Mouse (Mus musculus) heart, adult 2 months (tissue): ENCODE results near the gene Tpt1. TPM values are rescaled to one million over a fixed set of nuclear protein-coding genes. Genes with fewer than 3 reads are reported as not detected.

Experiments used
- DNase-seq, 2 experiments: peaks; one replicate each; pipeline ENCODE4 v3.0.0; 2021
- H3K27ac ChIP-seq: fragments of 200-600 bp; 2 replicates; pipeline ENCODE4 v1.8.1; 2022
- H3K27me3 ChIP-seq: fragments of 200-500 bp; 2 replicates; pipeline ENCODE4 v1.6.1; 2012; ENCODE audit warnings: mild to moderate bottlenecking, low read length, inconsistent platforms, mixed read lengths; ENCODE audit not compliant: control insufficient read depth, insufficient read depth
- H3K36me3 ChIP-seq: fragments of 200-500 bp; 2 replicates; pipeline ENCODE4 v1.6.1; 2012; ENCODE audit warnings: low read length, inconsistent platforms; ENCODE audit not compliant: control insufficient read depth, insufficient read depth
- H3K4me1 ChIP-seq: fragments of 200-500 bp; 2 replicates; pipeline ENCODE4 v1.6.1; 2011; ENCODE audit warnings: low read length; ENCODE audit not compliant: control insufficient read depth, insufficient read depth
- H3K4me3 ChIP-seq: fragments of 200-600 bp; 2 replicates; pipeline ENCODE4 v1.8.1; 2022
- H3K79me2 ChIP-seq: fragments of 200-500 bp; replicated peaks from 2 replicates; pipeline ENCODE4 v1.6.1; 2012; ENCODE audit warnings: mild to moderate bottlenecking, inconsistent platforms, low read length, moderate library complexity, mixed read lengths; ENCODE audit not compliant: control insufficient read depth, insufficient read depth
- H3K9ac ChIP-seq: fragments of 200-500 bp; 2 replicates; pipeline ENCODE4 v1.6.1; 2012; ENCODE audit warnings: low read depth, mild to moderate bottlenecking, control low read depth, inconsistent platforms, low read length, mixed read lengths
- CTCF ChIP-seq: fragments of 200-600 bp; IDR thresholded peaks from 2 replicates; pipeline ENCODE4 v1.8.1; 2022; ENCODE audit warnings: antibody characterized with exemption, mild to moderate bottlenecking, moderate library complexity
- EP300 ChIP-seq: fragments of 200-500 bp; IDR thresholded peaks from 2 replicates; pipeline ENCODE4 v1.6.1; 2011; ENCODE audit warnings: low read depth, low read length, control low read depth; ENCODE audit not compliant: insufficient read depth
- POLR2A ChIP-seq: fragments of 200-500 bp; IDR thresholded peaks from 2 replicates; pipeline ENCODE4 v1.6.1; 2011; ENCODE audit warnings: mild to moderate bottlenecking, low read depth, low read length, control low read depth; ENCODE audit not compliant: insufficient read depth
- WGBS: fragments of 180-500 bp; shearing (Covaris S2); methylation state at CpG from one replicate; pipeline ENCODE4 v1.1.7; 2018; 5-methylcytosine and 5-hydroxymethylcytosine counted together
- intact Hi-C: fragments of 180-260 bp; cut with DNase I; formaldehyde crosslinking; loops from one replicate; pipeline ENCODE4 v1.15.1; 2025
- polyA plus RNA-seq: library from polyadenylated mRNA; depleted of rRNA; stranded (reverse); fragments of >200 nt; gene quantifications from 2 replicates; pipeline ENCODE4 v1.2.3, GENCODE M21; 2012
- total RNA-seq, 2 experiments: library from RNA; stranded (reverse); gene quantifications; 2 replicates each; pipeline ENCODE4 v1.2.3; 2021

Gene Tpt1
- total and polyA plus RNA-seq, 3 experiments, result 1,026 to 3,343 (median 2,957) TPM

GRCm38 (mm10) chr14:75869769-75870363 lies 25.0 kb downstream of the Tpt1 start:
- Histone ChIP-seq H3K27ac (no peak overlapping the region), H3K79me2 (no peaks in the 10 kb centered on the region), H3K4me1 (no peaks in the 10 kb centered on the region; the same call in 1 of the 2 replicates), H3K9ac (no peak overlapping the region), H3K4me3 (no peak overlapping the region), H3K27me3 (no peaks in the 10 kb centered on the region), H3K36me3 (no peaks in the 10 kb centered on the region)
- intact Hi-C loops, result loop anchor here (10.0 kb wide), 2 partner anchors 545 to 605 kb away; partner anchors contain the start of gene Tsc22d1
- TF ChIP-seq CTCF (no peak), POLR2A (no peak), EP300 (no peak)
- WGBS, result 85% methylated on average over 14 of the region's 14 CpGs
- DNase-seq, result no peak

GRCm38 (mm10) chr14:75870631-75871030 lies 25.7 kb downstream of the Tpt1 start:
- Histone ChIP-seq H3K79me2 (no peaks in the 10 kb centered on the region), H3K9ac (no peak overlapping the region), H3K36me3 (no peaks in the 10 kb centered on the region), H3K4me1 (no peaks in the 10 kb centered on the region; the same call in 1 of the 2 replicates), H3K27me3 (no peaks in the 10 kb centered on the region), H3K27ac (no peak overlapping the region), H3K4me3 (no peak overlapping the region)
- TF ChIP-seq EP300, result no peak
- TF ChIP-seq POLR2A, result no peak
- peak; percentile 60 for TF ChIP-seq CTCF
- 25% methylated on average over 7 of the region's 10 CpGs for WGBS
- DNase-seq, result no peak
- intact Hi-C loops, result loop anchor here (10.0 kb wide), 2 partner anchors 544 to 604 kb away; partner anchors contain the start of gene Tsc22d1

GRCm38 (mm10) chr14:75871111-75871510 lies 26.2 kb downstream of the Tpt1 start:
- no peak overlapping the region for H3K4me3 ChIP-seq

GRCm38 (mm10) chr14:75871750-75872149 lies 26.9 kb downstream of the Tpt1 start:
- no peak for DNase-seq
- H3K9ac ChIP-seq, result no peak overlapping the region
- 92% methylated on average over 4 of the region's 4 CpGs for WGBS
- H3K36me3 ChIP-seq, result no peaks in the 10 kb centered on the region
- no peaks in the 10 kb centered on the region; the same call in 1 of the 2 replicates for H3K4me1 ChIP-seq
- no peak overlapping the region for H3K4me3 ChIP-seq
- TF ChIP-seq EP300, result no peak
- TF ChIP-seq CTCF, result peak; percentile 30; the same call in 1 of the 2 replicates
- TF ChIP-seq POLR2A, result no peak
- intact Hi-C loops, result loop anchor here (10.0 kb wide), 2 partner anchors 543 to 603 kb away; partner anchors contain the start of gene Tsc22d1
- H3K79me2 ChIP-seq, result no peaks in the 10 kb centered on the region
- H3K27me3 ChIP-seq, result no peaks in the 10 kb centered on the region
- H3K27ac ChIP-seq, result no peak overlapping the region

More at GRCm38 (mm10) chr14:75871111-75871510, 26.2 kb downstream of the Tpt1 start:
- intact Hi-C loops, result loop anchor here (10.0 kb wide), 2 partner anchors 544 to 604 kb away; partner anchors contain the start of gene Tsc22d1
- Histone ChIP-seq H3K27ac (no peak overlapping the region), H3K36me3 (no peaks in the 10 kb centered on the region), H3K27me3 (no peaks in the 10 kb centered on the region), H3K4me1 (no peaks in the 10 kb centered on the region; the same call in 1 of the 2 replicates), H3K79me2 (no peaks in the 10 kb centered on the region), H3K9ac (no peak overlapping the region)
- WGBS, result 15% methylated on average over 5 of the region's 5 CpGs
- no peak for DNase-seq
- TF ChIP-seq POLR2A (no peak), CTCF (no peak), EP300 (no peak)

- Histone ChIP-seq H3K9ac (no peak overlapping the region), H3K4me1 (no peaks in the 10 kb centered on the region; the same call in 1 of the 2 replicates), H3K79me2 (no peaks in the 10 kb centered on the region), H3K27me3 (no peaks in the 10 kb centered on the region), H3K4me3 (no peak overlapping the region), H3K36me3 (no peaks in the 10 kb centered on the region), H3K27ac (no peak overlapping the region)
- DNase-seq, result no peak
- 61% methylated on average over 9 of the region's 9 CpGs for WGBS
- TF ChIP-seq CTCF (no peak), EP300 (no peak), POLR2A (no peak)
- intact Hi-C loops, result loop anchor here (10.0 kb wide), 2 partner anchors 541 to 601 kb away; partner anchors contain the start of gene Tsc22d1
Observed at GRCm38 (mm10) chr14:75873612-75874011, 28.7 kb downstream of the Tpt1 start.
